Mouse (Mus musculus): ENCODE results near the gene Slc38a1. TPM values are rescaled to one million over a fixed set of nuclear protein-coding genes. Genes with fewer than 3 reads are reported as not detected.

Slc38a1 gene
- polyA plus RNA-seq (2017; shearing (Covaris generic)) = 82.2 TPM

GRCm38 (mm10) chr15:96642436-96643405 is at the start of gene Slc38a1:
Slc38a1 (minus strand) TSS chr15:96642913.

Other genes with a start within 250 kb of the Slc38a1 start
- gene Scaf11, start 182.1 kb downstream of the Slc38a1 start, polyA plus RNA-seq (2017; shearing (Covaris generic)) = 26.0 TPM
- 102 TPM for gene Slc38a2, start 56.8 kb upstream of the Slc38a1 start, polyA plus RNA-seq (2017; shearing (Covaris generic))

All from activated CD4-positive, CD25-positive, alpha-beta regulatory T cell, adult 9 weeks (primary cell).